Mouse (Mus musculus): ENCODE data around the gene Pex16.
"Not testable (repeated sequence)": the region's sequence is repeated elsewhere in the genome, so short reads cannot be mapped to it uniquely, and the experiment has no call there.

Pex16 gene

GRCm38 (mm10) chr2:92388891-92389641 lies 14.6 kb downstream of the Pex16 start:
- no peak for DNase-seq (ENCODE audit: low read depth)

- DNase-seq (ENCODE audit: low read depth): no peak
Observed at GRCm38 (mm10) chr2:92389645-92390044, 15.2 kb downstream of the Pex16 start.

GRCm38 (mm10) chr2:92390206-92390930 lies 15.9 kb downstream of the Pex16 start:
- no peak for DNase-seq (ENCODE audit: low read depth)

DNA sequence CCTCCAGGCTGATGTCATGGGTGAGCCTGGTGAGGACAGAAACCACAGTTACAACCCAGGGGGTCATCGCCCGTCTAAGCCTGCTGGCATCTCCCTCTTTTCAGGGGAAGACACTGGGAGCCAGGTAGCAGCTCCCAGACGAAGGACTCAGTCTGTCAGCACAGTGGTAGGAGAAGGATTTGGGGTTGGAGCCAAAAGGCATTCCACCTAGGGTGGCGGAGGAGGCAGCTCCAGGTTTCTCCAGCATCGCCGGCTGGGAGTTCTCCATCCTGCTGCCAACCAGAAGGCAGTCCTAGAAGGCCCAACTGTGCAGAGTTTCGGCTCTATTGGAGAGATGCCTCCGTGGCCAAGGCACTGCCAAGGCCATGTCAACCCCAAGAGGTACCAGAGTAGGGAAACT lies 16.6 kb downstream of the Pex16 start:
- DNase-seq (ENCODE audit: low read depth): no peak

GRCm38 (mm10) chr2:92391703-92392317 lies 17.3 kb downstream of the Pex16 start:
- DNase-seq (ENCODE audit: low read depth): no peak

DNA sequence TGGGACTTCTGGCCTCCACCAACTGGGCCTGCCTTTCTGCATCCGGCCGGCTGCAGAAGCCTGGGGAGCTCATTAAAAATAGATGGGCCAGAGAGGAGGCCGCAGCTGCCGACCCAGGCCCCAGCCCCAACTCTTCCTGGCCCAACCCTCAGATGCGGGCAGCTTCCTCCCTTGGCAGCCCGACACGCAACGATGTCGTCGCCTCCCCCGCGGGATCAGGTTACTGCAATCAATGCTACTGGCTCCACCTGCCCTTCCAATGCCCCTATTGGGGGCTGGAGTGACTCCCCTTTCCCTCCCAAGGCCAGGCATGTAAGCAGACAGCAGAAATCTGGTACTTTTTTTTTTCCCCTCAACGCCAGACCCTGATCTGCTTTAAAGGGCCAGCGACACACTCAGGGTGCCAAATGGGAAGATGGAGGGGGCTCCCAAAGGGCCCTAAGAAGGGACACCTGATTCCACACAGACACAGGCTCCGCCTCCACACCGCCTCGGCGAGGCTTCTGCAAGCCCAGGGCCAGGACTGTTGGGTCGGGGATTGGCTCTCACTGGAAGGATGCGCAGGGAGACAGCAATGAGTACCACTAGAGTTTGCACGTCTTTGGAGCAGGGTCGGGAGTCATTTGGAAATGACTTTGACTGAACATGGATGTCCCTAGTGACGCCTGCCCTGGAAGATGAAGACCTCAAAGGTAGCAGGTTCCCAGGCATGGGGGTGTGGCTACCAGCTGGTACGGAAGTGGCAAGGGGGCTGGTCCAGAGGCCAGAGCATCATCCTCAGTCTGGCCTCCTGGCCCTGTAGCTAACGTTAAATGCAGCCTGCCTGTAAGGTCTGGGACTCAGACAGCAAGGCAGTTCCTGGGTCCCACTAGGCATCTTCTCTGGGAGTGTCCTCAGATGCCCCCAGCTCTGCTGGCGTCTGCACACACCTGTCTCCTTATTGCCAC lies 18.1 kb downstream of the Pex16 start:
- no peak for DNase-seq (ENCODE audit: low read depth)

DNA sequence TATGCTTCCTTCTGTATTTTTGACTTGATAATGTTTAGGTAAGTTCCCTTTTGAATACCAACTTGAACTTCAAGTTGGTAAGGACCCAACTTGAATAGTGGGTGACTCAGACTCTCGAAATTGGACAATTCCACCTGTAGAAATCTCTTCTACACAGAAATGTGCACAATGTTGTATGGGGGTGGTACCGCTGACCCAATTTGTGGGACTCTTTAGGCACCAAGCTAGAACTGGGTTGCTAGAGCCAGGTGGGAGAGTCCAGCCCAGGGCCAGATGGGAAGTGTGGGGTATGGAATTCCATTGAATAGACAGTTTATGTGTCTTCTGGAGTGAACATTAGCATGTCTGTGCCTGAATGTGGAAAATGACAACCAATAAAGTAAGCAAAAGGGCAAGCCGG lies 21.1 kb downstream of the Pex16 start:
- no peak for DNase-seq (ENCODE audit: low read depth)

GRCm38 (mm10) chr2:92397436-92397835 lies 23.0 kb downstream of the Pex16 start:
- no peak for DNase-seq (ENCODE audit: low read depth)

- not testable (repeated sequence) for DNase-seq (ENCODE audit: low read depth)
Observed at GRCm38 (mm10) chr2:92399877-92400276, 25.4 kb downstream of the Pex16 start.

DNA sequence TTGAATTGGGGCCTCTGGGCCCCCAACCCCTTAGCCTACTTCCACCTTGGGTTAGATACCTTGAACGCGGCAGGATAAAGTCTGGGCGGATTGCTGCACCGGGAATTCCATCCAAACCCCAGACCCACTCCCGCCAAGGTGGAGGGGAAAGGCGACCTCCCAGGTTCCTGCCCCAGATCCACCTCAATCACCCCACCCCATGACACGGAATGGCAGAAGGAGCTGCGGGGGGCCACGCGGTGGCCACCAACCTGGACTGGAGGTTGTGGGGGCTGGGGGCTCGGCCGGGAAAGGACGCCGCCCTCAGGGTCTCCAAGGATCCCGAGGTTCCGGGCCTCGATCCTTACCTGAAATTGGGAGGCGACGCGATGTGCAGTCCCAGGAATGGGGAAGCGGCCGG lies 26.2 kb downstream of the Pex16 start:
- no peak for DNase-seq (ENCODE audit: low read depth)

- no peak for DNase-seq (ENCODE audit: low read depth)
Observed at GRCm38 (mm10) chr2:92401091-92401561, 26.6 kb downstream of the Pex16 start, which contains the start of gene Mapk8ip1. TSS of gene Mapk8ip1 (minus strand) at chr2:92401263.

DNA sequence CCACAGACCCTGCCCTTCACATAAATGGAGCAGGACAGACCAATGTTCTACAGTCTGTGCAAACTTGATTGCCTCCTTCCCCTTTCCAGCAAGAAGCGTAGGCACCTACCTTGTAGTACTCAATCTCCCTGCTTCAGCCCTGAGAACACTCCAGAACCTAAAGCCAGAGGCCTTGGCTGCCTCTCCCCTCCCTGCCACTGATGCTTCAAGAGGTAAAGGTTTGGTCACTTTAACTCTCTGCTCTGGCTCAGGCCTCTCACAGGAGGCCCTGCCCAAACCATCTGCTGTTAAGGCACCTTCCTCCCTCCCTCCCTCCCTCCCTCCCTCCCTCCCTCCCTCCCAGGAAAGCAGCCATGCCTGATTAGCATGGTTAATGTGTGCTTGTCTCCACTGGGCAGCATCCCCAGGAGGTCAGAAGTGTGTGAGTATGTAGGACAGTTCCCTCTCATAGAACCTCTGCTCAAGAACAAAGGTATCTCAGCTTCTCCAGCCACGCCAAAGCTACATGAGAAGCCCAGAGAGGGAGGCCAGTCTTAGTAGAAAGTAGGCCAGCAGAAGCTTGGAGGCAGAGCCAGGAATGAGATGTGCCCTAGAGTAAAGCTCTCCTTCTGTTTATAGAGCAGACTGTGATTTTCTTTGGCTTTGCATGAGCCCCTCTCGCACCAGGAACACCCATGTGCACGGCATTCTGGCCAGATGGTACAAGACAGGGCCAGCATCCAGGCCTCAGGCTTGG lies 28.3 kb downstream of the Pex16 start:
- no peak for DNase-seq (ENCODE audit: low read depth)

GRCm38 (mm10) chr2:92403776-92404319 lies 29.4 kb downstream of the Pex16 start:
- no peak for DNase-seq (ENCODE audit: low read depth)

GRCm38 (mm10) chr2:92404737-92405136 lies 30.3 kb downstream of the Pex16 start:
- no peak for DNase-seq (ENCODE audit: low read depth)

DNA sequence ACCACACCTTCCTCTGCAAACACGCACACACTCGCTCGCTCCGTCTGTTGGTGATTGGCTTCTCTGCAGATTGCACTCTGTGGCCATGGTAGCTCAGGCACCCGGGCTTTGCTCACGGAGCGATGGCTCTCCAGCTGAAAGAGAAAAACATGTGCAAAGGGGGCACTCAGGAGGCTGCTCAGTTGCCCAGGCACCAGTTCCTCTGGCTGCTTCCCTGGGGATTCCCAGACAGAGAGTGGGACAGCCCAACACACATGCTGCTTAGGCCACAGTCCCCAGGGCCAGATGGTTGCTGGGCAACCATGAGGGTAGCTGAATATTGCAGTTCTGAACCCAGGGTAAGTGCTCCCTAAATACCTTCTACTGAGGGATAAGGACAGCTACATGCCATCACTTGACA lies 31.2 kb downstream of the Pex16 start:
- DNase-seq (ENCODE audit: low read depth): no peak

- no peak for DNase-seq (ENCODE audit: low read depth)
Observed at GRCm38 (mm10) chr2:92408309-92409045, 34.0 kb downstream of the Pex16 start.

- no peak for DNase-seq (ENCODE audit: low read depth)
Observed at GRCm38 (mm10) chr2:92411705-92412104, 37.2 kb downstream of the Pex16 start.

GRCm38 (mm10) chr2:92421723-92422387 lies 47.4 kb downstream of the Pex16 start:
- DNase-seq (ENCODE audit: low read depth): no peak

DNA sequence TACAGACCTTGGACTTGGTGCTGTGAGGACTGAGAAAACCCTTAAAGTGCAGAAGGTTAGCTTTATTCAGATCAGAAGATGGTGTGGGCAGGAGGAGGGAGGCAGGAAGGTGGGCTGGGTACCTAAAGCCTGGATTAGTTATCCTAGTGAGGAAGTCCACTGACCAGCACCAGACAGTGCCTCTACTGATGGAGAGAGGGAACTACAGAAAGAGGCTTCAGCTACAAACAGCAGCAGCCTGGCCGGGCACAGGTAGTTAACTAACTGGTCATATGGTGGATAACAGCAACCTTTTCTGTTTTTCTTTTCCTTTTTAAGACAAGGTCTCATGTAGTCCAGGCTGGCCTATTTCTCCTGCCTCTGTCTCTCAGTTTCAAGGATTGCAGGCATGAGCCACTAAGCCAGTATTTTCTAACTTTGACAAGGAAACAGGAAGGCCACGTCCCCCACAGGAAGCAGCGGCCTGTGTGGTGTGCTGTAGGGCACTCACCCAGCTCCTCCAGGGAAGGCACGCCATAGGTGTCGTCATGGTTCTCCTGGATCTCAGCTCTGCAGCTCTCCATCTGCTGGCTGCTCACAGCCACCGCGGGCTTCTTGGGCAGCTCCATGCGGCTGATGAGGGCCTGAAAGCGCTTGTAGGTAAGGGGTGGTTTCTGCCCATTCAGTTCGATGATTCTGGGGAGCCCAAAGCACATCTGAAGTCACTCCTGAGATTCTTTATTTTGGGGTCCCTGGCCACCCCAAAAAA lies 48.1 kb downstream of the Pex16 start:
- DNase-seq (ENCODE audit: low read depth): no peak
